10 mouse cellular contexts compared by ENCODE assay signal in the genomic region with DNA sequence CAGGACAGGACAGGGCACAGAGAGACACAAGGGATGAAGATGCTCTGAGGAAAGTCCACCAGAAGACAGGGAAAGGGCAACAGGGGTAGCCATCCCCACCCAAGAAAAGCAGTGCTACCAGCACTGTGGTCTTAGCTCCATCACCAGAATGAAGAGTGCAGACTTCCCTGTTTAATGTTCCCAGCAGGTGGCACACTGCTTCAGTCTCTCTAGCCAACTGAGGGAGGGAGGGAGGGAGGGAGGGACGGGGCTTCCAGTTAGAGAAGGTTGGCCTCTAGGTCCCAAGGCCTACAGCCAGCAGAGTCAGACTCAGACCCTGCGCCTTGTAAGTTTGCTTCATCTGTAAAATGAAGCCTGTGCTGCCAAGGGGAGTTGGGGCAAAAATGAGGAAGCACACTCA. TPM values are rescaled to one million over a fixed set of nuclear protein-coding genes. Genes with fewer than 3 reads are reported as not detected.
DNase-seq lines count a peak whose midpoint lies in the region; ATAC-seq and TF ChIP-seq lines count a peak whose summit lies in the region.
"Had no signal": no experiment of that assay in that cellular context is flagged by ENCODE, and none has a peak within 500 bp of the region (broad histone marks: within the 10 kb centered on the region; RNA-seq: fewer than 3 reads in every experiment).

No protein-coding gene starts in this region.

- no peak overlapping the region for H3K4me2 ChIP-seq in liver, postnatal 0 days (ENCODE audit: low read depth, low read length)
- H3K4me2 ChIP-seq in heart, embryonic 12.5 days, result no peak overlapping the region

- H3K4me3 ChIP-seq in liver, postnatal 0 days (ENCODE audit: low read depth, low read length), result no peak overlapping the region
- no peak overlapping the region for H3K4me3 ChIP-seq in heart, embryonic 12.5 days
- H3K4me3 ChIP-seq: megakaryocyte, embryonic 14.5 days had no signal

- DNase-seq in heart, postnatal 10 days, result peak; percentile 28 to 41
- no peak for DNase-seq in heart, postnatal 36 days
- peak; percentile 59 for DNase-seq in Muller cell, postnatal 12 days (ENCODE audit: inconsistent ontology term)
- peak; percentile 49 for DNase-seq in liver, postnatal 0 days
- no peak for DNase-seq in layer of hippocampus, postnatal 36 days
- no peak for DNase-seq in layer of hippocampus, postnatal 25 days (ENCODE audit: extremely low spot score in 1 of 2, low spot score in 1 of 2)

- no peaks in the 10 kb centered on the region for H3K36me3 ChIP-seq in liver, postnatal 0 days (replicated peaks; ENCODE audit: insufficient read depth, low read length)
- no peaks in the 10 kb centered on the region for H3K36me3 ChIP-seq in heart, embryonic 12.5 days

- WGBS in liver, postnatal 0 days (ENCODE audit: insufficient replicate concordance), result 27% methylated on average over 2 of the region's 2 CpGs
- WGBS in heart, embryonic 12.5 days, result 39% methylated on average over 2 of the region's 2 CpGs

- H3K4me1 ChIP-seq in liver, postnatal 0 days (ENCODE audit: insufficient read depth), result peaks cover 21% of the 10 kb centered on the region
- peaks cover 8% of the 10 kb centered on the region for H3K4me1 ChIP-seq in heart, embryonic 12.5 days (replicated peaks)

- TF ChIP-seq CTCF in liver, postnatal 0 days (IDR thresholded peaks at IDR 0.05; ENCODE audit: low read depth), result peak; percentile 69

- no peak for TF ChIP-seq EP300 in liver, postnatal 0 days (IDR thresholded peaks at IDR 0.05; ENCODE audit: low read depth)

- H3K27me3 ChIP-seq in liver, postnatal 0 days (ENCODE audit: insufficient read depth, low read length), result no peaks in the 10 kb centered on the region
- no peaks in the 10 kb centered on the region for H3K27me3 ChIP-seq in heart, embryonic 12.5 days (replicated peaks)

- H3K9me3 ChIP-seq in liver, postnatal 0 days (ENCODE audit: low read length), result no peaks in the 10 kb centered on the region
- no peaks in the 10 kb centered on the region for H3K9me3 ChIP-seq in heart, embryonic 12.5 days (replicated peaks)
- H3K9me3 ChIP-seq: megakaryocyte, embryonic 14.5 days had no signal

- intact Hi-C loops in heart, postnatal 10 days (cut with DNase I), result loop anchor here (2.0 kb wide), 1 partner anchor 22 kb away; the partner anchor contains the start of gene Epb41l4b
- intact Hi-C loops in heart, postnatal 36 days (cut with DNase I), result loop anchor here (2.0 to 5.0 kb wide), 2 partner anchors 22 to 152 kb away; partner anchors contain the start of gene Epb41l4b

- H3K27ac ChIP-seq in liver, postnatal 0 days (ENCODE audit: low read depth), result no peak overlapping the region
- H3K27ac ChIP-seq in heart, embryonic 12.5 days (ENCODE audit: poor library complexity, severe bottlenecking), result no peak overlapping the region

- H3K9ac ChIP-seq in liver, postnatal 0 days (replicated peaks), result no peak overlapping the region
- H3K9ac ChIP-seq in heart, embryonic 12.5 days, result no peak overlapping the region

- ATAC-seq in hematopoietic stem cell, adult 5-6 weeks (replicated peaks in 1 of 2; ENCODE audit: insufficient read depth in 1 of 2, low FRiP score in 2 of 2, low TSS enrichment in 1 of 2, low read depth in 1 of 2, poor library complexity in 2 of 2, severe bottlenecking in 2 of 2), result peak; percentile 70 to 73; a peak in 3 of 4 replicates
- peak; percentile 70 for ATAC-seq in liver, postnatal 0 days
- ATAC-seq in heart, embryonic 12.5 days (ENCODE audit: insufficient number of reproducible peaks, low FRiP score), result no peak
- ATAC-seq: activated CD4-positive, CD25-positive, alpha-beta regulatory T cell, adult 4 months had no signal

RNA-seq across cellular contexts. Expression of gene Epb41l4b, which starts 22.7 kb away (rescaled TPM):
- total RNA-seq in heart, postnatal 10 days (2021), result 1 to 10 TPM; 4.3 to 6.1 TPM
- 1 to 10 TPM; 2.8 to 3.3 TPM for total RNA-seq in heart, postnatal 36 days (2021)
- 36.3 and 44.5 TPM in 2 replicates for total RNA-seq in hematopoietic stem cell, adult 5-6 weeks (2017)
- polyA plus RNA-seq in liver, postnatal 0 days (2015; fragmentation: Nextera tagmentation; extraction: Ambion mirVana), result 6.7 and 8.4 TPM in 2 replicates
- 10 to 100 TPM; 20.4 to 23.5 TPM for total RNA-seq in layer of hippocampus, postnatal 36 days (2021)
- polyA plus RNA-seq in heart, embryonic 12.5 days (2016; fragmentation: Nextera tagmentation; extraction: Ambion mirVana), result 0.29 and 0.31 TPM in 2 replicates
- 10 to 100 TPM; 19.0 to 21.0 TPM for total RNA-seq in layer of hippocampus, postnatal 25 days (2021)
- polyA plus RNA-seq: activated CD4-positive, CD25-positive, alpha-beta regulatory T cell, adult 4 months had no signal

Comparison
In these comparisons a context has a peak if more than half of its experiments do, and no peak if none do; other contexts are left out.
1. DNase-seq: peak in heart, postnatal 10 days (2 of 2), Muller cell, postnatal 12 days (single experiment) and liver, postnatal 0 days (single experiment); none in heart, postnatal 36 days (0 of 2), layer of hippocampus, postnatal 36 days (0 of 2) and layer of hippocampus, postnatal 25 days (0 of 2).